Mouse (Mus musculus) liver, adult 2 months (tissue): ENCODE data around the gene Uhrf2.

Experiments used
- CTCF ChIP-seq: fragments of 200-500 bp; IDR thresholded peaks from 2 replicates; pipeline ENCODE4 v1.5.1; 2011; ENCODE audit warnings: low read depth, low read length, control low read depth
- POLR2A ChIP-seq: fragments of 200-500 bp; IDR thresholded peaks from 2 replicates; pipeline ENCODE4 v1.6.1; 2011; ENCODE audit warnings: low read length, control low read depth; ENCODE audit not compliant: insufficient read depth; ENCODE audit errors: extremely low read depth

DNA sequence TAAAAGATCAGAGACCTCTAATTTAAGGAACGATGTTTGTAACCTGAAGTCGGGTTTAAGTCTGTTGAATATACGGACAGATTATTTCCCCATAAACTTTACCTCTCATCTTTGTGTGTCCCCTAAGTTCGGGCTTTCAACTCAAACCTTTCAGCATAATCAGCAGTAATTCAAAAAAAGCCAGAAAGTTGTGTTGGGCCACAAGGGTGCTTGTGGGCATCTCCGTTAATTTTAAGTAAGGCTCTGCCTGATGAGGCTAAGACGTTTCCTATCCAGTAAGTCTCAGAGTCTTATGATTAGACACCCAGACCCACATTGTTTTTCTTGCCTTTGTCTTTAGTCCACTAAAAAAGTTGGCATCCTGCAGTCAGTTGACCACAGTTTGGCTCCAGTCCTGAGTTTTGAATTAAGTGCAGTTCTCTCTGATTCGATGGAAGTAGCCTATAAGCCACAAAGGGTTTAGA, 1.2 kb downstream of the Uhrf2 start:
- no peak for TF ChIP-seq CTCF
- no peak for TF ChIP-seq POLR2A
